Mouse (Mus musculus) kidney, embryonic 15.5 days (tissue): ENCODE measurements around the gene Cdr2l. TPM values are rescaled to one million over a fixed set of nuclear protein-coding genes. Genes with fewer than 3 reads are reported as not detected.
"Not testable (repeated sequence)": the region's sequence is repeated elsewhere in the genome, so short reads cannot be mapped to it uniquely, and the experiment has no call there.

ENCODE experiments used
- ATAC-seq: fragments of 200-750 bp; cut with Nextera tagmentation; replicated peaks from 2 replicates; pipeline ENCODE4 v1.8.0; 2017; ENCODE audit warnings: moderate TSS enrichment; ENCODE audit not compliant: low FRiP score
- H3K27ac ChIP-seq: fragments of 300-500 bp; sonication (generic); 2 replicates; pipeline ENCODE4 v1.5.1; 2015; ENCODE audit warnings: mild to moderate bottlenecking, inconsistent platforms
- H3K27me3 ChIP-seq: fragments of 300-500 bp; sonication (generic); 2 replicates; pipeline ENCODE4 v1.6.1; 2015; ENCODE audit warnings: inconsistent platforms
- H3K36me3 ChIP-seq: fragments of 300-500 bp; sonication (generic); 2 replicates; pipeline ENCODE4 v1.6.1; 2015; ENCODE audit warnings: inconsistent platforms
- H3K4me1 ChIP-seq: fragments of 300-500 bp; sonication (generic); 2 replicates; pipeline ENCODE4 v1.6.1; 2015; ENCODE audit warnings: inconsistent platforms
- H3K4me2 ChIP-seq: fragments of 300-500 bp; sonication (generic); 2 replicates; pipeline ENCODE4 v1.6.1; 2015; ENCODE audit warnings: moderate library complexity, mild to moderate bottlenecking, inconsistent platforms
- H3K4me3 ChIP-seq: fragments of 300-500 bp; sonication (generic); replicated peaks from 2 replicates; pipeline ENCODE4 v1.5.1; 2015; ENCODE audit warnings: mild to moderate bottlenecking, inconsistent platforms
- H3K9ac ChIP-seq: fragments of 300-500 bp; sonication (generic); 2 replicates; pipeline ENCODE4 v1.6.1; 2015; ENCODE audit warnings: mild to moderate bottlenecking, inconsistent platforms
- H3K9me3 ChIP-seq: fragments of 300-500 bp; sonication (generic); replicated peaks from 2 replicates; pipeline ENCODE4 v1.6.1; 2016; ENCODE audit warnings: inconsistent platforms
- WGBS: fragments of 180-500 bp; shearing (Covaris S2); methylation state at CpG from one replicate; pipeline ENCODE4 v1.1.7; 2015; ENCODE audit warnings: mixed read lengths; 5-methylcytosine and 5-hydroxymethylcytosine counted together
- polyA plus RNA-seq: library from polyadenylated mRNA; unstranded; fragments of >200 nt; fragmentation: Nextera tagmentation; extraction: Ambion mirVana; gene quantifications from 2 replicates; pipeline ENCODE4 v1.2.1, GENCODE M21; 2015

Cdr2l gene
- polyA plus RNA-seq, 1 experiment from 2014 or later = 10.7 TPM

GRCm38 (mm10) chr11:115372737-115373136, 9.0 kb upstream of the Cdr2l start:
- peaks cover 10% of the 10 kb centered on the region for H3K4me1 ChIP-seq
- H3K9me3 ChIP-seq = no peaks in the 10 kb centered on the region
- H3K27me3 ChIP-seq = peaks cover 83% of the 10 kb centered on the region
- ATAC-seq = no peak
- H3K9ac ChIP-seq = no peak overlapping the region
- H3K36me3 ChIP-seq = no peaks in the 10 kb centered on the region
- WGBS = 57% methylated on average over 2 of the region's 2 CpGs
- H3K4me2 ChIP-seq = no peak overlapping the region
- H3K4me3 ChIP-seq = no peak overlapping the region
- H3K27ac ChIP-seq = no peak overlapping the region

- H3K9me3 ChIP-seq = no peaks in the 10 kb centered on the region
- 1% methylated on average over 30 of the region's 30 CpGs for WGBS
- peaks cover 72% of the 10 kb centered on the region for H3K27me3 ChIP-seq
- H3K9ac ChIP-seq = peak overlapping the region; percentile 41
- H3K4me1 ChIP-seq = peaks cover 10% of the 10 kb centered on the region
- no peaks in the 10 kb centered on the region for H3K36me3 ChIP-seq
- H3K27ac ChIP-seq = no peak overlapping the region
- peak overlapping the region; percentile 45 for H3K4me3 ChIP-seq
- no peak for ATAC-seq
- peak overlapping the region; percentile 79 for H3K4me2 ChIP-seq
Measured at GRCm38 (mm10) chr11:115373805-115374694, 7.7 kb upstream of the Cdr2l start.

DNA sequence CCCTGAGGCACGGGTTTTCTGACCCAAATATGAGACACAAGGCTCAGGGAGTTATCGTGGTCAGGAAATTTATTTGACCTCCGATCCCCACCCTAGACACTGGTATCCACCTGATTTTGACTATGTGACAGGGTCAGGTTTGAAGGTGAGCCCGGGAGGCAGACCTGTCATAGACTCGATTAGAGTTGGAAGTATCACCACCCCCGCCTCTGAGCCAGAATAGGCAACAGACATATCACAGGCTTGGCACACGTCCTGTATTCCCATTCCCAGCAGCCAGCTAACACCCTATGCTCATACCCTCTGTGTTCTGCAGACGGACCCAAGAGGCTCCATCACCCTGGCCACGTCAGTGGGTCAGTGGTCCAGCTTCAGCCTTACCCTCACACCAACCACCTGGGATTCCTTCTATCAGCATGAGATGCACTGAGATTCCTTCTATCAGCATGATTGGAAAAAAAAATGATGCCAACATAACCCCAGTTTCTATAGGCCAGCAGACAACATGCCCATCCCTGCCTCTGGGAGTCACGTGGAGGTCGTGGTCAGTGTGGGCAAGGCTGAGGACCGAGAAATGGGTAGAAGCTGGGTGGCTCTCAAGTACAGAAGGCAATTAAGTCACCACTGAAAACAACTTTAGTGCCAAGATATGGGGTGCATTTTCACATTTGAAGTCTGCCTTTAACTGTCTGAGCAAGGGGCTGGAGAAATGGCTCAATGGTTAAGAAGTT, 6.9 kb upstream of the Cdr2l start:
- 66% methylated on average over 12 of the region's 12 CpGs for WGBS
- Histone ChIP-seq H3K4me1 (peaks cover 10% of the 10 kb centered on the region), H3K27me3 (peaks cover 64% of the 10 kb centered on the region), H3K9me3 (no peaks in the 10 kb centered on the region), H3K4me2 (peak overlapping the region; percentile 79), H3K4me3 (peak overlapping the region; percentile 45), H3K36me3 (no peaks in the 10 kb centered on the region), H3K9ac (no peak overlapping the region), H3K27ac (no peak overlapping the region)
- no peak for ATAC-seq

DNA sequence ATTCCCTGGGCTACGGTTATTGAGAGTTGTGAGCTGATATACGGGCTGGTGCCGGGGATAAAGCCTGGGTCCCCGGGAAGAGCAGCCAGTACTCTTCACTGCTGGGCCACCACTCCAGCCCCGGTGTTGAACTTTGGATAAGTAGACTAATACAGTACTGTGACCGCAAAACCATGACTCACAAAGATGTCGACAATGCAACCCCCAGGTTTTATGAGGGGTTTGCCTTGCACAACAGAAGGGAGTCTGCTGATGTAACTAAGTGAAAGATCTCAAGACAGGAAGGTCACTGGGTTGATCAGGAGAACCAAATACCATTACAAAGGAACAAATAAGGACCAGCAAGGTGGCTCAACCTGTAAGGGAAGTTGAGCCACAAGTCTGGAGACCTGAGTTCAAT, 5.0 kb upstream of the Cdr2l start:
- Histone ChIP-seq H3K27me3 (peaks cover 46% of the 10 kb centered on the region), H3K4me3 (no peak overlapping the region), H3K4me1 (peaks cover 17% of the 10 kb centered on the region), H3K27ac (no peak overlapping the region), H3K36me3 (no peaks in the 10 kb centered on the region), H3K9me3 (no peaks in the 10 kb centered on the region), H3K9ac (no peak overlapping the region), H3K4me2 (no peak overlapping the region)
- 54% methylated on average over 7 of the region's 7 CpGs for WGBS
- ATAC-seq = no peak

GRCm38 (mm10) chr11:115377254-115377653, 4.5 kb upstream of the Cdr2l start:
- Histone ChIP-seq H3K4me3 (no peak overlapping the region), H3K27me3 (peaks cover 40% of the 10 kb centered on the region), H3K36me3 (no peaks in the 10 kb centered on the region), H3K4me2 (no peak overlapping the region), H3K4me1 (peaks cover 19% of the 10 kb centered on the region), H3K9ac (no peak overlapping the region), H3K27ac (no peak overlapping the region), H3K9me3 (no peaks in the 10 kb centered on the region)
- WGBS = 88% methylated on average over 4 of the region's 4 CpGs
- ATAC-seq = no peak

DNA sequence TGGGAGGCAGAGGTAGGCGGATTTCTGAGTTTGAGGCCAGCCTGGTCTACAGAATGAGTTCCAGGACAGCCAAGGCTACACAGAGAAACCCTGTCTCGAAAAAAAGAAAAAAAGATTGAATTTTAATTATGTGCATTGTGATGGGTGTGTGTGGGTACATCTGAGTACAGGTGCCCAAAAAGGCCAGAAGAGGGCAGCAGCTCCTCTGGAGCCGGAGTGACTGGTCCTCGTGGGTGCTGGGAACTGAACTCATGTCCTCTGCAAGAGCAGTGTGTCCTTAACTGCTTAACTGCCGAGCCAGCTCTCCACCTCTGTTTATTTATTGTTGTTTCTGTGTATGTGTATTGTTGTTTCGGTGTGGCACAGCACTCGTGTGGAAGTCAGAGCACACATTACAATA, 3.9 kb upstream of the Cdr2l start:
- Histone ChIP-seq H3K27ac (no peak overlapping the region), H3K27me3 (peaks cover 34% of the 10 kb centered on the region), H3K9ac (no peak overlapping the region), H3K36me3 (no peaks in the 10 kb centered on the region), H3K4me2 (no peak overlapping the region), H3K9me3 (no peaks in the 10 kb centered on the region), H3K4me1 (peaks cover 25% of the 10 kb centered on the region), H3K4me3 (no peak overlapping the region)
- 86% methylated on average over 7 of the region's 7 CpGs for WGBS
- ATAC-seq = no peak

DNA sequence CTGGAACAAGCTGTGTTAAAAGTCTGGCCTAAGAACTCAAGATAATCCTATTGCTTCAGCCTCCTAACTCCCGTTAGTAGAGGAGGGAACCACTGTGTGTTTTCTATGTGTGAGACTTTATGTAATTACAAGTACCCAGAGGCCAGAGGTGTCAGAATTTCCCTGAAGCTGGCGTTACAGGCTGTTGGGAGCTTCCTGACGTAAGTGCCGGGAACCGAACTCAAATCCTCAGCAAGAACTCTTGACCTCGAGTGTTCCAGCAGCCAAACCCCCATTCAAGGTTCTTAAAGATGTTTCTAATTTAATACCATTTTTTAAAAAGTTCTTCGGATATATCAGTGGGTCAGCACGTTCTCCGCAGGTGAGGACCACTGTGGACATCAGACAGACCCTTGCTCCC, 440 bp upstream of the Cdr2l start:
- WGBS = 11% methylated on average over 9 of the region's 9 CpGs
- no peak for ATAC-seq
- Histone ChIP-seq H3K4me3 (peak overlapping the region; percentile 78), H3K9ac (no peak overlapping the region), H3K4me1 (peaks cover 46% of the 10 kb centered on the region), H3K36me3 (no peaks in the 10 kb centered on the region), H3K27me3 (0 out of 2 replicates have a peak, but pooled peaks cover under 1% of the 10 kb centered on the region), H3K4me2 (peak overlapping the region; percentile 88), H3K27ac (peak overlapping the region; percentile 59), H3K9me3 (no peaks in the 10 kb centered on the region)

GRCm38 (mm10) chr11:115382891-115383290, 1.2 kb downstream of the Cdr2l start:
- 15% methylated on average over 5 of the region's 5 CpGs for WGBS

DNA sequence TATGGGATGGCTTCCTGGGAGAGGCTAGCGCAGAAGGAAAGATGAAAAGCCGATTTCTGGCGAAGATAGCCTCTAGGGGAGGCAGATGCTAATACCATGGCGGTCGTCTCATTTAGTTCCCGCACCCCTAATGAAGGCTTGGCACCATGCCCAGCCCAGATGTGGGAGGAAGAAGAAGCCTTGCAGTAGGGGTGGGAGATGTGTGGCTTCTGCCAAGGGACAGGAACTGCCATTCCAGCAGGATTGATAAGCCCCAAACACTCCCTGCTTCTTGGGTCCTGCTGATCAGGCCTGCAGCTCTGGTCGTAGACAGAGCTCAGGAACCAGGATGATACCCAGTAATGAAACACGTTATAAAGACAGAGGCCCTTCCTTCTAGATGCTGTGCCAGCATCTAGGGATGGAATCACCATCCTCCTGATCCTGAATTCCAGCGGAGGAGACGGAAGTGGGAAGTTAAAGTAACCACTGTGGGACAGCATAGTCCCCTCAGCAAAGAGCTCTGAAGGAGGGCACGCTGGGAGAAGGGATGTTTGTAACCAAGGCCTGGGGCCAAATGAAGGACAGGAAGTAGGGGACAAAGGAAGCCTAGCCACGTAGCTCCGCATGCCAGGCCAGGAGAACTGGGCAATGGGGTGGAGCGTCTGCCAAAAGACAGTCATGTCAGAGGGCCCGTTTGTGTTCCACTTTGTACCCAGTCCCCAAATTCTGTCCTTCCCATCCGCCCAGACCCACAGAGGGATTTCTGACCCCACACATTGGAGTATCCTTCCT, 2.2 kb downstream of the Cdr2l start:
- Histone ChIP-seq H3K9me3 (no peaks in the 10 kb centered on the region), H3K9ac (no peak overlapping the region), H3K4me3 (peak overlapping the region; percentile 78), H3K27ac (peak overlapping the region; percentile 55), H3K36me3 (no peaks in the 10 kb centered on the region), H3K4me2 (peak overlapping the region; percentile 88), H3K27me3 (no peaks in the 10 kb centered on the region), H3K4me1 (peaks cover 46% of the 10 kb centered on the region)
- WGBS = 56% methylated on average over 16 of the region's 16 CpGs
- no peak for ATAC-seq

More at GRCm38 (mm10) chr11:115382891-115383290, 1.2 kb downstream of the Cdr2l start:
- no peaks in the 10 kb centered on the region for H3K27me3 ChIP-seq
- H3K4me3 ChIP-seq = peak overlapping the region; percentile 78
- H3K4me2 ChIP-seq = peak overlapping the region; percentile 88
- H3K4me1 ChIP-seq = peaks cover 46% of the 10 kb centered on the region
- ATAC-seq = no peak
- peak overlapping the region; percentile 82 for H3K9ac ChIP-seq
- no peaks in the 10 kb centered on the region for H3K36me3 ChIP-seq
- no peaks in the 10 kb centered on the region for H3K9me3 ChIP-seq
- 0 out of 2 replicates have a peak overlapping the region, but pooled peaks have one; percentile 87 for H3K27ac ChIP-seq

DNA sequence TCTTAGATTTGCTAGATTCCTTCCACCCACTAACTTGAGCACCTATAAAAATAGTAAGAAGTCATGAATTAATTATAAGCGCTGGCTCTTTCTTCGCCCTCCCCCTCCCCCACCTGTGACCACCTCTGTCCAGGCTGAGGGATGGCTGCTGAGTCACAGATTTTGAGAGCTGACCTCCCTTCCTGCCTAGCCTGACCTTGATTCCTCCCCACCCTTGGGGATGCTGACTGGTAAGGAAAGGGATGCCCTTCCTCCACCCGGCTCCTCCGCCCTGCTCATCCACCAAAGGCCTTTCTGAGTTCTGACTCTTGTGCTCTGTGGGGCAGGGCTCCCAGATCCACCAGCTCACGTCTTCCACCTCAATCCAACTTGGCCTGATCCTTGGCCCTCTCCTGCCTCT, 2.9 kb downstream of the Cdr2l start:
- 0 out of 2 replicates have a peak, but pooled peaks have one; percentile 16 for ATAC-seq
- Histone ChIP-seq H3K4me1 (peaks cover 46% of the 10 kb centered on the region), H3K27me3 (no peaks in the 10 kb centered on the region), H3K9me3 (no peaks in the 10 kb centered on the region), H3K4me3 (no peak overlapping the region), H3K9ac (no peak overlapping the region), H3K27ac (peak overlapping the region; percentile 55; the same call in 1 of the 2 replicates), H3K36me3 (no peaks in the 10 kb centered on the region), H3K4me2 (peak overlapping the region; percentile 88; the same call in 1 of the 2 replicates)
- WGBS = 52% methylated on average over 5 of the region's 5 CpGs

DNA sequence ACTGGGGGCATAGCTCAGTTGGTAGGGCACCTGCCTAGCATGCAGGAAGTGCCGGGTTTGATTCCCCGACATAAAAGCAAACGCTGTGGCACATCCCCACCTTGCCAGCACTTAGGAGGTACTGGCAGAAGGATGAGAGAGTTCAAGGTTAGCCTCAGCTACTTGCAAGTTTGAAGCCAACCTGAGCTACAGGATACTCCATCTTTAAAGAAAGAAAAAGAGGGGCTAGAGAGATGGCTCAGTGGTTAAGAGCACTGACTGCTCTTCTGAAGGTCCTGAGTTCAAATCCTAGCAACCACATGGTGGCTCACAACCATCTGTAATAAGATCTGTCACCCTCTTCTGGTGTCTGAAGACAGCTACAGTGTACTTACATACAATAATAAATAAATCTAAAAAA, 5.1 kb downstream of the Cdr2l start:
- not testable (repeated sequence) for H3K9ac ChIP-seq, H3K4me2 ChIP-seq, H3K27me3 ChIP-seq, ATAC-seq, H3K9me3 ChIP-seq, H3K27ac ChIP-seq, H3K4me3 ChIP-seq
- WGBS = 86% methylated on average over 3 of the region's 3 CpGs
- Histone ChIP-seq H3K4me1 (peaks cover 39% of the 10 kb centered on the region), H3K36me3 (peaks cover 15% of the 10 kb centered on the region)
